Mouse (Mus musculus) midbrain, embryonic 14.5 days (tissue): Measurements from ENCODE around the gene Gm11444. TPM values are rescaled to one million over a fixed set of nuclear protein-coding genes. Genes with fewer than 3 reads are reported as not detected.
A peak's percentile ranks its signal among the peaks of the same experiment; 100 is the strongest.

Experiments used
- ATAC-seq: fragments of 200-750 bp; cut with Nextera tagmentation; 2 replicates; pipeline ENCODE4 v1.8.0; 2017; ENCODE audit warnings: moderate number of reproducible peaks, moderate library complexity; ENCODE audit not compliant: low FRiP score, low TSS enrichment
- DNase-seq: peaks from one replicate; pipeline ENCODE4 v3.0.0-alpha.2; 2015
- H3K27ac ChIP-seq: fragments of 300-500 bp; sonication (generic); replicated peaks from 2 replicates; pipeline ENCODE4 v1.5.1; 2014; ENCODE audit warnings: mild to moderate bottlenecking, low read depth, low read length, moderate library complexity
- H3K27me3 ChIP-seq: fragments of 300-500 bp; sonication (generic); 2 replicates; pipeline ENCODE4 v1.6.1; 2014; ENCODE audit warnings: low read length, control low read depth, mixed read lengths; ENCODE audit not compliant: control insufficient read depth, insufficient read depth
- H3K36me3 ChIP-seq: fragments of 300-500 bp; sonication (generic); 2 replicates; pipeline ENCODE4 v1.6.1; 2014; ENCODE audit warnings: low read length, control low read depth; ENCODE audit not compliant: control insufficient read depth, insufficient read depth
- H3K4me1 ChIP-seq: fragments of 300-500 bp; sonication (generic); 2 replicates; pipeline ENCODE4 v1.6.1; 2014; ENCODE audit warnings: mild to moderate bottlenecking, antibody characterized with exemption, low read length, control low read depth; ENCODE audit not compliant: control insufficient read depth, insufficient read depth
- H3K4me2 ChIP-seq: fragments of 300-500 bp; sonication (generic); 2 replicates; pipeline ENCODE4 v1.6.1; 2014; ENCODE audit warnings: mild to moderate bottlenecking, low read length, moderate library complexity
- H3K4me3 ChIP-seq: fragments of 300-500 bp; sonication (generic); replicated peaks from 2 replicates; pipeline ENCODE4 v1.5.1; 2014; ENCODE audit warnings: low read depth, low read length
- H3K9ac ChIP-seq: fragments of 300-500 bp; sonication (generic); replicated peaks from 2 replicates; pipeline ENCODE4 v1.6.1; 2014; ENCODE audit warnings: mild to moderate bottlenecking, low read length, moderate library complexity
- H3K9me3 ChIP-seq: fragments of 300-500 bp; sonication (generic); 2 replicates; pipeline ENCODE4 v1.6.1; 2016; ENCODE audit warnings: low read length, control low read depth, mixed read lengths; ENCODE audit not compliant: control insufficient read depth
- WGBS: fragments of 180-500 bp; shearing (Covaris S2); extraction: QIAGEN DNeasy Blood & Tissue Kit; methylation state at CpG from one replicate; pipeline ENCODE4 v1.1.7; 2014; 5-methylcytosine and 5-hydroxymethylcytosine counted together
- polyA plus RNA-seq: library from polyadenylated mRNA; unstranded; fragments of >200 nt; fragmentation: Nextera tagmentation; extraction: Ambion mirVana; gene quantifications from 2 replicates; pipeline ENCODE4 v1.2.1, GENCODE M21; 2014

Gm11444 gene
- polyA plus RNA-seq, 1 experiment from 2014 or later: not detected

- no peaks in the 10 kb centered on the region for H3K9me3 ChIP-seq
- H3K27ac ChIP-seq: no peak overlapping the region
- peaks cover 73% of the 10 kb centered on the region for H3K27me3 ChIP-seq
- WGBS: 7% methylated on average over 38 of the region's 38 CpGs
- no peak for ATAC-seq
- no peak overlapping the region; the same call in 1 of the 2 replicates for H3K4me2 ChIP-seq
- peak; percentile 38 for DNase-seq
- peaks cover 20% of the 10 kb centered on the region; the same call in 1 of the 2 replicates for H3K4me1 ChIP-seq
- H3K9ac ChIP-seq: no peak overlapping the region
- no peaks in the 10 kb centered on the region for H3K36me3 ChIP-seq
- H3K4me3 ChIP-seq: no peak overlapping the region
Observed at GRCm38 (mm10) chr11:85828691-85829519, 21.2 kb downstream of the Gm11444 start.

- DNase-seq (no peak), ATAC-seq (no peak)
- Histone ChIP-seq H3K9me3 (no peaks in the 10 kb centered on the region), H3K36me3 (no peaks in the 10 kb centered on the region), H3K4me2 (no peak overlapping the region), H3K27me3 (peaks cover 71% of the 10 kb centered on the region), H3K4me1 (peaks cover 10% of the 10 kb centered on the region; the same call in 1 of the 2 replicates), H3K9ac (no peak overlapping the region), H3K27ac (no peak overlapping the region), H3K4me3 (no peak overlapping the region)
- WGBS: 14% methylated on average over 9 of the region's 9 CpGs
Observed at GRCm38 (mm10) chr11:85827342-85827741, 22.8 kb downstream of the Gm11444 start.

GRCm38 (mm10) chr11:85825823-85826222 is 24.3 kb downstream of the Gm11444 start:
- DNase-seq: no peak

GRCm38 (mm10) chr11:85825031-85825430 is 25.1 kb downstream of the Gm11444 start:
- Histone ChIP-seq H3K4me1 (peaks cover 4% of the 10 kb centered on the region; the same call in 1 of the 2 replicates), H3K27me3 (peaks cover 50% of the 10 kb centered on the region), H3K9me3 (no peaks in the 10 kb centered on the region), H3K27ac (no peak overlapping the region), H3K9ac (no peak overlapping the region), H3K4me2 (no peak overlapping the region), H3K36me3 (no peaks in the 10 kb centered on the region), H3K4me3 (no peak overlapping the region)
- ATAC-seq: no peak
- WGBS: 70% methylated on average over 9 of the region's 10 CpGs
- no peak for DNase-seq

More at GRCm38 (mm10) chr11:85825823-85826222, 24.3 kb downstream of the Gm11444 start:
- Histone ChIP-seq H3K27me3 (peaks cover 57% of the 10 kb centered on the region), H3K4me2 (no peak overlapping the region), H3K4me3 (no peak overlapping the region), H3K9me3 (no peaks in the 10 kb centered on the region), H3K4me1 (0 out of 2 replicates have a peak, but pooled peaks cover 5% of the 10 kb centered on the region), H3K9ac (no peak overlapping the region), H3K27ac (no peak overlapping the region), H3K36me3 (no peaks in the 10 kb centered on the region)
- WGBS: 83% methylated on average over 7 of the region's 7 CpGs
- ATAC-seq: no peak

- WGBS: 91% methylated on average over 4 of the region's 4 CpGs
- DNase-seq: no peak
- H3K4me2 ChIP-seq: no peak overlapping the region
- peaks cover 39% of the 10 kb centered on the region for H3K27me3 ChIP-seq
- H3K27ac ChIP-seq: no peak overlapping the region
- H3K4me3 ChIP-seq: no peak overlapping the region
- H3K4me1 ChIP-seq: peaks cover 4% of the 10 kb centered on the region; the same call in 1 of the 2 replicates
- no peaks in the 10 kb centered on the region for H3K36me3 ChIP-seq
- no peaks in the 10 kb centered on the region for H3K9me3 ChIP-seq
- no peak for ATAC-seq
- no peak overlapping the region for H3K9ac ChIP-seq
Observed at GRCm38 (mm10) chr11:85823794-85824193, 26.3 kb downstream of the Gm11444 start.

- Histone ChIP-seq H3K4me1 (peaks cover 4% of the 10 kb centered on the region; the same call in 1 of the 2 replicates), H3K9ac (no peak overlapping the region)
- no peak for ATAC-seq
Observed at GRCm38 (mm10) chr11:85823181-85823580, 27.0 kb downstream of the Gm11444 start.

GRCm38 (mm10) chr11:85821659-85822058 is 28.5 kb downstream of the Gm11444 start:
- Histone ChIP-seq H3K9me3 (no peaks in the 10 kb centered on the region), H3K4me3 (no peak overlapping the region), H3K27me3 (peaks cover 19% of the 10 kb centered on the region), H3K36me3 (no peaks in the 10 kb centered on the region), H3K9ac (no peak overlapping the region), H3K4me2 (no peak overlapping the region), H3K27ac (no peak overlapping the region), H3K4me1 (peaks cover 4% of the 10 kb centered on the region; the same call in 1 of the 2 replicates)
- 76% methylated on average over 9 of the region's 9 CpGs for WGBS
- DNase-seq (no peak), ATAC-seq (no peak)

More at GRCm38 (mm10) chr11:85823181-85823580, 27.0 kb downstream of the Gm11444 start:
- Histone ChIP-seq H3K4me3 (no peak overlapping the region), H3K4me2 (no peak overlapping the region), H3K36me3 (no peaks in the 10 kb centered on the region), H3K27ac (no peak overlapping the region), H3K9me3 (no peaks in the 10 kb centered on the region), H3K27me3 (peaks cover 34% of the 10 kb centered on the region)
- peak; percentile 78 for DNase-seq
- 12% methylated on average over 6 of the region's 6 CpGs for WGBS

- Histone ChIP-seq H3K9ac (no peak overlapping the region), H3K9me3 (no peaks in the 10 kb centered on the region), H3K4me3 (no peak overlapping the region), H3K36me3 (no peaks in the 10 kb centered on the region), H3K4me2 (no peak overlapping the region), H3K4me1 (peaks cover 4% of the 10 kb centered on the region; the same call in 1 of the 2 replicates), H3K27ac (no peak overlapping the region), H3K27me3 (peaks cover 12% of the 10 kb centered on the region)
- DNase-seq (no peak), ATAC-seq (no peak)
- 84% methylated on average over 3 of the region's 3 CpGs for WGBS
Observed at GRCm38 (mm10) chr11:85820959-85821358, 29.2 kb downstream of the Gm11444 start.
